Comparison of ENCODE assay signal across 8 mouse cellular contexts in the genomic region with DNA sequence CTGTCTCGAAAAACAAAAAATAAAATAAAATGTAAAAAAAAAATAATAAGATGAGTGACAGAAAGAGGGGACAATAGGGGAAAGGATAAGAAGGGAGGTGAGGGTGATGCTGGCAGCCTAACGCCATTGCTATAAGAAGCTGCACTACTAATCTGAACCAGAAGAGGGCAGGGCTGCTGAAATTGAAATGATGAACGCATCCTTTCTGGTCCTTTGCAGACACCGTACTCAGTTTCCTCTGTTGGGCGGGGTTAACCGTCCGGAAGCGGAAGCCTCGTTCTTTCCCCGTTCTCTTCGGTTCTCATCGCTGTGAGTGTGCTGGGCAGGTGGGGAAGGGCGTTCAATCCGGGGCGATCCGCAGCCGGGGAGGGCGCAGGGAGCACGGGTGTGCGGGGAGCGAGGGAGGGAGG. TPM values are rescaled to one million over a fixed set of nuclear protein-coding genes. Genes with fewer than 3 reads are reported as not detected.
DNase-seq lines count a peak whose midpoint lies in the region; ATAC-seq and TF ChIP-seq lines count a peak whose summit lies in the region.

TSS of gene Rpl38 (plus strand) at position 224 of the 410 bp plus-strand sequence.

- WGBS in heart, embryonic 11.5 days (ENCODE audit: insufficient replicate concordance) = under 1% methylated on average over 12 of the region's 21 CpGs
- under 1% methylated on average over 21 of the region's 21 CpGs for WGBS in kidney, embryonic 15.5 days
- under 1% methylated on average over 21 of the region's 21 CpGs for WGBS in limb, embryonic 15.5 days
- WGBS in midbrain, postnatal 0 days = 2% methylated on average over 21 of the region's 21 CpGs

- H3K27ac ChIP-seq in heart, embryonic 11.5 days (ENCODE audit: low read depth, low read length) = peak within 1 kb of the TSS; percentile 89
- H3K27ac ChIP-seq in kidney, embryonic 15.5 days = peak within 1 kb of the TSS; percentile 92
- peak within 1 kb of the TSS; percentile 94 for H3K27ac ChIP-seq in limb, embryonic 15.5 days
- peak within 1 kb of the TSS; percentile 97 for H3K27ac ChIP-seq in midbrain, postnatal 0 days (ENCODE audit: low read depth, low read length)

- peaks cover 42% of the 10 kb centered on the region for H3K36me3 ChIP-seq in erythroblast, embryonic 14.5 days (ENCODE audit: control insufficient read depth)
- H3K36me3 ChIP-seq in heart, embryonic 11.5 days (ENCODE audit: control insufficient read depth, insufficient read depth, low read length) = peaks cover 15% of the 10 kb centered on the region
- peaks cover 34% of the 10 kb centered on the region for H3K36me3 ChIP-seq in kidney, embryonic 15.5 days
- peaks cover 33% of the 10 kb centered on the region for H3K36me3 ChIP-seq in limb, embryonic 15.5 days
- peaks cover 29% of the 10 kb centered on the region for H3K36me3 ChIP-seq in midbrain, postnatal 0 days (ENCODE audit: insufficient read depth, low read length)

- DNase-seq in CD4-positive helper T cell, adult 2 months (ENCODE audit: low read depth, low spot score) = peak; percentile 95
- DNase-seq in brain, embryonic 18.5 days (ENCODE audit: low read depth, low spot score) = peak; percentile 92
- peak; percentile 98 for DNase-seq in midbrain, postnatal 0 days (ENCODE audit: low spot score)
- DNase-seq in spleen, postnatal 10 days (ENCODE audit: low spot score in 2 of 2) = peak; percentile 90 to 94

- H3K4me3 ChIP-seq in erythroblast, embryonic 14.5 days (replicated peaks) = peak within 1 kb of the TSS; percentile 73
- H3K4me3 ChIP-seq in heart, embryonic 11.5 days (ENCODE audit: low read depth, low read length) = peak within 1 kb of the TSS; percentile 95
- H3K4me3 ChIP-seq in kidney, embryonic 15.5 days (replicated peaks) = peak within 1 kb of the TSS; percentile 81
- peak within 1 kb of the TSS; percentile 91 for H3K4me3 ChIP-seq in limb, embryonic 15.5 days
- peak within 1 kb of the TSS; percentile 71 for H3K4me3 ChIP-seq in midbrain, postnatal 0 days (ENCODE audit: low read depth, low read length)

- peak within 1 kb of the TSS; percentile 89 for H3K4me2 ChIP-seq in heart, embryonic 11.5 days
- H3K4me2 ChIP-seq in kidney, embryonic 15.5 days = peak within 1 kb of the TSS; percentile 65
- peak within 1 kb of the TSS; percentile 73 for H3K4me2 ChIP-seq in limb, embryonic 15.5 days
- peak within 1 kb of the TSS; percentile 72 for H3K4me2 ChIP-seq in midbrain, postnatal 0 days (ENCODE audit: low read depth, low read length, poor library complexity, severe bottlenecking)

- TF ChIP-seq CTCF in midbrain, postnatal 0 days (IDR thresholded peaks at IDR 0.05) = peak; percentile 92

- H3K9me3 ChIP-seq in erythroblast, embryonic 14.5 days (ENCODE audit: control insufficient read depth, low read length) = no peaks in the 10 kb centered on the region
- no peaks in the 10 kb centered on the region for H3K9me3 ChIP-seq in heart, embryonic 11.5 days (replicated peaks; ENCODE audit: control insufficient read depth, low read length)
- no peaks in the 10 kb centered on the region for H3K9me3 ChIP-seq in kidney, embryonic 15.5 days (replicated peaks)
- H3K9me3 ChIP-seq in limb, embryonic 15.5 days = no peaks in the 10 kb centered on the region
- no peaks in the 10 kb centered on the region for H3K9me3 ChIP-seq in midbrain, postnatal 0 days (ENCODE audit: low read length)

- H3K4me1 ChIP-seq in erythroblast, embryonic 14.5 days (ENCODE audit: control insufficient read depth) = peaks cover 33% of the 10 kb centered on the region
- peaks cover 15% of the 10 kb centered on the region for H3K4me1 ChIP-seq in heart, embryonic 11.5 days (ENCODE audit: control insufficient read depth, insufficient read depth, low read length)
- peaks cover 35% of the 10 kb centered on the region for H3K4me1 ChIP-seq in kidney, embryonic 15.5 days
- H3K4me1 ChIP-seq in limb, embryonic 15.5 days = peaks cover 25% of the 10 kb centered on the region
- peaks cover 5% of the 10 kb centered on the region for H3K4me1 ChIP-seq in midbrain, postnatal 0 days (ENCODE audit: insufficient read depth, low read length)

- H3K27me3 ChIP-seq in erythroblast, embryonic 14.5 days (ENCODE audit: control insufficient read depth) = peaks cover 14% of the 10 kb centered on the region
- H3K27me3 ChIP-seq in heart, embryonic 11.5 days (ENCODE audit: control insufficient read depth, insufficient read depth, low read length) = 0 out of 2 replicates have a peak, but pooled peaks cover 3% of the 10 kb centered on the region
- peaks cover 22% of the 10 kb centered on the region for H3K27me3 ChIP-seq in kidney, embryonic 15.5 days
- peaks cover 7% of the 10 kb centered on the region; the same call in 1 of the 2 replicates for H3K27me3 ChIP-seq in limb, embryonic 15.5 days
- H3K27me3 ChIP-seq in midbrain, postnatal 0 days (ENCODE audit: insufficient read depth, low read length) = no peaks in the 10 kb centered on the region

- peak within 1 kb of the TSS; percentile 98 for H3K9ac ChIP-seq in heart, embryonic 11.5 days (ENCODE audit: low read depth, low read length)
- H3K9ac ChIP-seq in kidney, embryonic 15.5 days = peak within 1 kb of the TSS; percentile 91
- peak within 1 kb of the TSS; percentile 97 for H3K9ac ChIP-seq in limb, embryonic 15.5 days
- H3K9ac ChIP-seq in midbrain, postnatal 0 days (replicated peaks; ENCODE audit: low read length, poor library complexity, severe bottlenecking) = peak within 1 kb of the TSS; percentile 92

- peak; percentile 78 for ATAC-seq in heart, embryonic 11.5 days (replicated peaks; ENCODE audit: insufficient number of reproducible peaks, low FRiP score, low TSS enrichment)
- ATAC-seq in kidney, embryonic 15.5 days (replicated peaks; ENCODE audit: low FRiP score) = peak; percentile 87
- ATAC-seq in limb, embryonic 15.5 days (ENCODE audit: insufficient number of reproducible peaks, low FRiP score, low TSS enrichment, low read depth) = peak; percentile 76
- ATAC-seq in midbrain, postnatal 0 days (ENCODE audit: low FRiP score) = peak; percentile 88

RNA-seq across cellular contexts. Expression of gene Rpl38, which starts in this region (rescaled TPM):
- polyA plus RNA-seq in erythroblast, embryonic 14.5 days (2012) = 33.9 and 35.2 TPM in 2 replicates
- polyA plus RNA-seq in heart, embryonic 11.5 days (2014; fragmentation: Nextera tagmentation; extraction: Ambion mirVana) = 781 and 853 TPM in 2 replicates
- 1,080 and 1,196 TPM in 2 replicates for polyA plus RNA-seq in kidney, embryonic 15.5 days (2015; fragmentation: Nextera tagmentation; extraction: Ambion mirVana)
- 866 and 1,120 TPM in 2 replicates for polyA plus RNA-seq in limb, embryonic 15.5 days (2015; fragmentation: Nextera tagmentation; extraction: Ambion mirVana)
- 903 and 1,541 TPM in 2 replicates for total RNA-seq in midbrain, postnatal 0 days (2014; rRNA removed)
- polyA plus RNA-seq in midbrain, postnatal 0 days (2015; fragmentation: Nextera tagmentation; extraction: Ambion mirVana) = 889 and 977 TPM in 2 replicates

Comparison
In these comparisons a context has a peak if more than half of its experiments do, and no peak if none do; other contexts are left out.
1. Peak in every context shown above with its lines: DNase-seq, ATAC-seq, H3K4me3 ChIP-seq and H3K27ac ChIP-seq.
2. RNA of gene Rpl38 (polyA plus RNA-seq): 866 to 1,120 TPM in limb, embryonic 15.5 days, 1,080 to 1,196 TPM in kidney, embryonic 15.5 days, 889 to 977 TPM in midbrain, postnatal 0 days and 781 to 853 TPM in heart, embryonic 11.5 days; 33.9 to 35.2 TPM in erythroblast, embryonic 14.5 days; every median in the first group is over 10 times any median in the second.